Mouse (Mus musculus) bone marrow macrophage, adult 2 months (primary cell): ENCODE measurements around the gene Oas3. TPM values are rescaled to one million over a fixed set of nuclear protein-coding genes. Genes with fewer than 3 reads are reported as not detected.

Source experiments
- H3K27ac ChIP-seq: 2 replicates; pipeline ENCODE4 v1.5.1; 2012; ENCODE audit warnings: low read depth, low read length; ENCODE audit not compliant: insufficient read depth
- H3K4me1 ChIP-seq: 2 replicates; pipeline ENCODE4 v1.6.1; 2012; ENCODE audit warnings: low read length; ENCODE audit not compliant: control insufficient read depth, insufficient read depth
- H3K4me3 ChIP-seq: 2 replicates; pipeline ENCODE4 v1.5.1; 2012; ENCODE audit warnings: mild to moderate bottlenecking, low read length, moderate library complexity; ENCODE audit not compliant: insufficient read depth
- CTCF ChIP-seq: IDR thresholded peaks from 2 replicates; pipeline ENCODE4 v1.5.1; 2012; ENCODE audit warnings: low read depth, mild to moderate bottlenecking, low read length, moderate library complexity
- POLR2A ChIP-seq: IDR thresholded peaks from 2 replicates; pipeline ENCODE4 v1.6.1; 2012; ENCODE audit warnings: mild to moderate bottlenecking, low read depth, low read length, borderline replicate concordance
- polyA plus RNA-seq: library from polyadenylated mRNA; stranded (reverse); fragments of >200 nt; gene quantifications from 2 replicates; pipeline ENCODE4 v1.2.4, GENCODE M21; 2012; ENCODE audit not compliant: missing spikeins, insufficient read depth, insufficient read length

Oas3 gene
- polyA plus RNA-seq, 1 experiment: 58.3 TPM

DNA sequence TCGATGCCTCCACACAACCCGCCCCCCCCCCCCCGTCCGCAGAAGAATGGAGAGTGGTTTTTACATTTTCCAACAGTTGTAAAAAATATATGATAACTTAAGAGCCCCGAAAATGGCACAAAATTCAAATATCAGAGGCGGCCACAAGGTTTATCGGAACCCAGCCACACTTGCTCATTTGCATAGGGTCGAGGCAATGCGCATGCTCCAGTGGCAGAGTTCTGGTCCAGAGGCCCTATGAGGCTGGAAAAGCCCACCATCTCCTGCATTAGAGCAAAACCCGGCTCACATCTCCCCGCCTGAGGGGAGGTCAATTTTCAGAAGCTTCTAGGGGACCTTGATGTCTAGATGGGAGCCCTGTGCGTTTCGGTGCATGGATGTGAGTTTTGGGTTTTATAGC lies 70.5 kb downstream of the Oas3 start:
- TF ChIP-seq POLR2A (no peak), CTCF (no peak)
- Histone ChIP-seq H3K4me3 (no peak overlapping the region), H3K4me1 (no peaks in the 10 kb centered on the region), H3K27ac (no peak overlapping the region)

DNA sequence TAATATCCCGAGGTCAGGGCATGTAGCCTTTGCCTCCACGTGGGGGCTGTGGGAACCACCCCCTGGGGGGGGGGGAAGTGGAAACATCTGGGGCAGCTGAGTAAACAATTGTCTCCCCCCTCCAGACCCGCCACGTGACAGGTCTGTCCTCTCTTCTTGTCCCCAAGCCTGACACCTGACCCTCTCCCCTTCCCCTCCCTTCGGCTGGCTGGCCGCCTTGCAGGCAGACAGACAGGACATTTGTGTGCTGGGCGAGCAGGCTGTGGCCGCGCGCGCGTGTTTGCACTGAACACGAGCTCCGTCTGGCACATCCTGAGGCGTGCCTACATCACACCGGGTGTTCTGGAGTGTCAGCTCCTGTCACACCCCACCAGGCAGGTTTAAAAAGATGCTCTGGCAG lies 70.9 kb downstream of the Oas3 start:
- H3K4me3 ChIP-seq: no peak overlapping the region
- no peak for TF ChIP-seq POLR2A
- TF ChIP-seq CTCF: no peak
- no peak overlapping the region for H3K27ac ChIP-seq
- no peaks in the 10 kb centered on the region for H3K4me1 ChIP-seq

- Histone ChIP-seq H3K27ac (no peak overlapping the region), H3K4me1 (no peaks in the 10 kb centered on the region), H3K4me3 (no peak overlapping the region)
- TF ChIP-seq POLR2A: no peak
Measured at GRCm38 (mm10) chr5:120704421-120704820, 73.0 kb downstream of the Oas3 start.

DNA sequence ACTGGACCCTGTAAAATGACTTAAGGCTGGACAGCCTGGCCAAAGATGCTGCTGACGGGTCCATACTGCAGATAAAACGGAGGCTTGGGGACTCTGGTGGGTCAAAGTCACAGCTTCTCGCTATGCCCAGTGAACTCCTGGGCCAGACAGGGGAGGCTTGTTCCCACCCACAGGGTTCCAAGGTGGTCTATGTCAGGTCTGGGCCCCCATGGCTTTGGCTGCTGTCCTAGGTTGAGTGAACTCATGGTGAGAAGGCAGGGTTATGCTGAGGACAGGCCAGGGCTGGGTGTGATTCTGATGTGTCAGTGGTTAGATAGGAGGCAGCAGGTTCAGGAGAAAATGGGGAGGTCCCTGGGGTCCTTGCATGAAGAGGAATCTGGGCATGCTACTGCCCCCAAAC lies 73.8 kb downstream of the Oas3 start:
- H3K4me3 ChIP-seq: no peak overlapping the region
- H3K4me1 ChIP-seq: no peaks in the 10 kb centered on the region
- TF ChIP-seq CTCF (no peak), POLR2A (no peak)

More for the DNA sequence above, 73.8 kb downstream of the Oas3 start:
- H3K27ac ChIP-seq: no peak overlapping the region

Other genes with a start within 250 kb of the Oas3 start
- 104 and 121 TPM in 2 replicates for gene Tpcn1, start 189.0 kb downstream of the Oas3 start, polyA plus RNA-seq
- gene Iqcd, start 188.6 kb downstream of the Oas3 start, polyA plus RNA-seq: 1.2 TPM in 1 of 2 replicates, not detected in the other
- gene Rita1, start 165.1 kb downstream of the Oas3 start, polyA plus RNA-seq: 3.8 and 4.0 TPM in 2 replicates
- gene Ddx54, start 164.9 kb downstream of the Oas3 start, polyA plus RNA-seq: 20.3 and 20.4 TPM in 2 replicates
- not detected in 2 replicates for gene Cfap73, start 143.4 kb downstream of the Oas3 start, polyA plus RNA-seq
- gene Rasal1, start 128.8 kb downstream of the Oas3 start, polyA plus RNA-seq: 0.65 TPM in 1 of 2 replicates, not detected in the other
- not detected in 2 replicates for gene Dtx1, start 65.7 kb downstream of the Oas3 start, polyA plus RNA-seq
- 132 and 142 TPM in 2 replicates for gene Oas2, start 27.8 kb downstream of the Oas3 start, polyA plus RNA-seq
- not detected in 2 replicates for gene Oas1e, start 17.9 kb upstream of the Oas3 start, polyA plus RNA-seq
- 9.6 and 13.3 TPM in 2 replicates for gene Oas1c, start 34.9 kb upstream of the Oas3 start, polyA plus RNA-seq
- not detected in 2 replicates for gene Oas1f, start 69.7 kb upstream of the Oas3 start, polyA plus RNA-seq
- not detected in 2 replicates for gene Oas1h, start 83.8 kb upstream of the Oas3 start, polyA plus RNA-seq
- gene Oas1g, start 110.0 kb upstream of the Oas3 start, polyA plus RNA-seq: 105 and 117 TPM in 2 replicates
- gene Oas1a, start 129.9 kb upstream of the Oas3 start, polyA plus RNA-seq: 89.3 and 92.0 TPM in 2 replicates
- gene Oas1d, start 136.9 kb upstream of the Oas3 start, polyA plus RNA-seq: not detected in 2 replicates
- not detected in 2 replicates for gene Rph3a, start 232.4 kb upstream of the Oas3 start, polyA plus RNA-seq